Mouse (Mus musculus): Measurements from ENCODE around the gene Lmntd2. TPM values are rescaled to one million over a fixed set of nuclear protein-coding genes. Genes with fewer than 3 reads are reported as not detected.
A peak's percentile ranks its signal among the peaks of the same experiment; 100 is the strongest.

Lmntd2 gene
- polyA plus RNA-seq, 1 experiment from 2014 or later = 3.9 TPM

- Histone ChIP-seq H3K4me2 (replicated peaks) (peak within 1 kb of the TSS; percentile 89), H3K36me3 (peaks cover 15% of the 10 kb centered on the region), H3K9me3 (no peaks in the 10 kb centered on the region), H3K4me3 (peak within 1 kb of the TSS; percentile 68), H3K9ac (peak within 1 kb of the TSS; percentile 72), H3K27me3 (no peaks in the 10 kb centered on the region), H3K27ac (peak within 1 kb of the TSS; percentile 94), H3K4me1 (peaks cover 20% of the 10 kb centered on the region)
- WGBS = 1% methylated on average over 41 of the region's 41 CpGs
- ATAC-seq (ENCODE audit: insufficient number of reproducible peaks, insufficient read depth, low FRiP score, low TSS enrichment) = peak; percentile 90
Observed at GRCm38 (mm10) chr7:141215101-141215879, 1.4 kb upstream of the Lmntd2 start, which contains the start of gene Rassf7. Gene Rassf7, plus strand, starts transcription at chr7:141215860.

- 68% methylated on average over 3 of the region's 3 CpGs for WGBS
- Histone ChIP-seq H3K4me3 (no peak overlapping the region), H3K27me3 (no peaks in the 10 kb centered on the region), H3K9ac (peak overlapping the region; percentile 72; the same call in 1 of the 2 replicates), H3K4me1 (peaks cover 19% of the 10 kb centered on the region), H3K9me3 (no peaks in the 10 kb centered on the region), H3K36me3 (peaks cover 12% of the 10 kb centered on the region; the same call in 1 of the 2 replicates), H3K27ac (peak overlapping the region; percentile 94), H3K4me2 (replicated peaks) (no peak overlapping the region; the same call in 1 of the 2 replicates)
- no peak for ATAC-seq (ENCODE audit: insufficient number of reproducible peaks, insufficient read depth, low FRiP score, low TSS enrichment)
Observed at GRCm38 (mm10) chr7:141214310-141214709, 430 bp upstream of the Lmntd2 start.

- H3K4me1 ChIP-seq = peaks cover 19% of the 10 kb centered on the region
- no peak overlapping the region for H3K9ac ChIP-seq
- peaks cover 11% of the 10 kb centered on the region; the same call in 1 of the 2 replicates for H3K36me3 ChIP-seq
- H3K9me3 ChIP-seq = no peaks in the 10 kb centered on the region
- no peak overlapping the region for H3K4me2 ChIP-seq (replicated peaks)
- no peaks in the 10 kb centered on the region for H3K27me3 ChIP-seq
- WGBS = 77% methylated on average over 3 of the region's 3 CpGs
- no peak overlapping the region for H3K27ac ChIP-seq
- ATAC-seq (ENCODE audit: insufficient number of reproducible peaks, insufficient read depth, low FRiP score, low TSS enrichment) = no peak
- H3K4me3 ChIP-seq = no peak overlapping the region
Observed at GRCm38 (mm10) chr7:141213133-141213532, 747 bp downstream of the Lmntd2 start.

GRCm38 (mm10) chr7:141210606-141211131 is 3.2 kb downstream of the Lmntd2 start:
- 85% methylated on average over 14 of the region's 14 CpGs for WGBS

GRCm38 (mm10) chr7:141210137-141210536 is 3.7 kb downstream of the Lmntd2 start:
- Histone ChIP-seq H3K36me3 (no peaks in the 10 kb centered on the region), H3K4me2 (replicated peaks) (no peak overlapping the region), H3K27me3 (no peaks in the 10 kb centered on the region), H3K9ac (no peak overlapping the region), H3K27ac (no peak overlapping the region), H3K9me3 (no peaks in the 10 kb centered on the region), H3K4me1 (peaks cover 5% of the 10 kb centered on the region; the same call in 1 of the 2 replicates), H3K4me3 (no peak overlapping the region)
- WGBS = 84% methylated on average over 12 of the region's 12 CpGs
- no peak for ATAC-seq (ENCODE audit: insufficient number of reproducible peaks, insufficient read depth, low FRiP score, low TSS enrichment)

More at GRCm38 (mm10) chr7:141210606-141211131, 3.2 kb downstream of the Lmntd2 start:
- Histone ChIP-seq H3K9ac (no peak overlapping the region), H3K4me1 (peaks cover 6% of the 10 kb centered on the region; the same call in 1 of the 2 replicates), H3K36me3 (no peaks in the 10 kb centered on the region), H3K27ac (no peak overlapping the region), H3K4me2 (replicated peaks) (no peak overlapping the region), H3K9me3 (no peaks in the 10 kb centered on the region), H3K4me3 (no peak overlapping the region), H3K27me3 (no peaks in the 10 kb centered on the region)
- no peak for ATAC-seq (ENCODE audit: insufficient number of reproducible peaks, insufficient read depth, low FRiP score, low TSS enrichment)

GRCm38 (mm10) chr7:141209526-141209925 is 4.4 kb downstream of the Lmntd2 start:
- no peak overlapping the region for H3K4me2 ChIP-seq (replicated peaks)
- no peaks in the 10 kb centered on the region for H3K27me3 ChIP-seq
- 66% methylated on average over 3 of the region's 3 CpGs for WGBS
- H3K27ac ChIP-seq = no peak overlapping the region
- no peaks in the 10 kb centered on the region; the same call in 1 of the 2 replicates for H3K4me1 ChIP-seq
- ATAC-seq (ENCODE audit: insufficient number of reproducible peaks, insufficient read depth, low FRiP score, low TSS enrichment) = no peak
- no peak overlapping the region for H3K9ac ChIP-seq
- no peaks in the 10 kb centered on the region for H3K9me3 ChIP-seq
- H3K36me3 ChIP-seq = no peaks in the 10 kb centered on the region
- H3K4me3 ChIP-seq = no peak overlapping the region

GRCm38 (mm10) chr7:141206182-141206937 is 7.5 kb downstream of the Lmntd2 start:
- H3K4me3 ChIP-seq = no peak overlapping the region
- no peak for ATAC-seq (ENCODE audit: insufficient number of reproducible peaks, insufficient read depth, low FRiP score, low TSS enrichment)
- no peak overlapping the region for H3K9ac ChIP-seq
- H3K4me1 ChIP-seq = no peaks in the 10 kb centered on the region
- WGBS = 89% methylated on average over 18 of the region's 18 CpGs
- no peak overlapping the region for H3K27ac ChIP-seq
- no peaks in the 10 kb centered on the region for H3K9me3 ChIP-seq
- H3K4me2 ChIP-seq (replicated peaks) = no peak overlapping the region
- no peaks in the 10 kb centered on the region for H3K36me3 ChIP-seq
- H3K27me3 ChIP-seq = no peaks in the 10 kb centered on the region

GRCm38 (mm10) chr7:141205504-141205903 is 8.4 kb downstream of the Lmntd2 start:
- Histone ChIP-seq H3K9me3 (no peaks in the 10 kb centered on the region), H3K4me2 (replicated peaks) (no peak overlapping the region), H3K27me3 (no peaks in the 10 kb centered on the region), H3K27ac (no peak overlapping the region), H3K4me1 (no peaks in the 10 kb centered on the region), H3K9ac (no peak overlapping the region), H3K36me3 (no peaks in the 10 kb centered on the region), H3K4me3 (no peak overlapping the region)
- 88% methylated on average over 5 of the region's 5 CpGs for WGBS
- no peak; the same call in 1 of the 2 replicates for ATAC-seq (ENCODE audit: insufficient number of reproducible peaks, insufficient read depth, low FRiP score, low TSS enrichment)

GRCm38 (mm10) chr7:141204546-141204945 is 9.3 kb downstream of the Lmntd2 start:
- H3K9me3 ChIP-seq = no peaks in the 10 kb centered on the region
- 76% methylated on average over 3 of the region's 3 CpGs for WGBS
- ATAC-seq (ENCODE audit: insufficient number of reproducible peaks, insufficient read depth, low FRiP score, low TSS enrichment) = no peak
- H3K27me3 ChIP-seq = no peaks in the 10 kb centered on the region
- H3K9ac ChIP-seq = no peak overlapping the region
- no peaks in the 10 kb centered on the region for H3K4me1 ChIP-seq
- no peak overlapping the region for H3K4me3 ChIP-seq
- H3K36me3 ChIP-seq = no peaks in the 10 kb centered on the region
- no peak overlapping the region for H3K27ac ChIP-seq
- no peak overlapping the region for H3K4me2 ChIP-seq (replicated peaks)

- Histone ChIP-seq H3K36me3 (no peaks in the 10 kb centered on the region), H3K4me2 (replicated peaks) (no peak overlapping the region)
- WGBS = 98% methylated on average over 4 of the region's 4 CpGs
Observed at GRCm38 (mm10) chr7:141198121-141198520, 15.8 kb downstream of the Lmntd2 start.

GRCm38 (mm10) chr7:141196619-141197282 is 17.1 kb downstream of the Lmntd2 start:
- WGBS = 94% methylated on average over 8 of the region's 8 CpGs
- Histone ChIP-seq H3K36me3 (peaks cover 6% of the 10 kb centered on the region), H3K27ac (no peak overlapping the region), H3K4me2 (replicated peaks) (no peak overlapping the region), H3K4me1 (peaks cover 21% of the 10 kb centered on the region), H3K9ac (no peak overlapping the region), H3K4me3 (no peak overlapping the region), H3K27me3 (no peaks in the 10 kb centered on the region), H3K9me3 (no peaks in the 10 kb centered on the region)
- ATAC-seq (ENCODE audit: insufficient number of reproducible peaks, insufficient read depth, low FRiP score, low TSS enrichment) = no peak

More at GRCm38 (mm10) chr7:141198121-141198520, 15.8 kb downstream of the Lmntd2 start:
- Histone ChIP-seq H3K4me3 (no peak overlapping the region), H3K27ac (no peak overlapping the region), H3K9me3 (no peaks in the 10 kb centered on the region), H3K9ac (no peak overlapping the region), H3K27me3 (no peaks in the 10 kb centered on the region), H3K4me1 (peaks cover 9% of the 10 kb centered on the region)
- no peak for ATAC-seq (ENCODE audit: insufficient number of reproducible peaks, insufficient read depth, low FRiP score, low TSS enrichment)
